Mouse (Mus musculus) c-Kit-negative CD71-positive TER-119-positive erythroid progenitor cells, embryonic 14.5 days (primary cell): Measurements from ENCODE around the gene Clspn.
"Not testable (repeated sequence)": the region's sequence is repeated elsewhere in the genome, so short reads cannot be mapped to it uniquely, and the experiment has no call there.

Source experiments
- DNase-seq: peaks from one replicate; pipeline ENCODE4 v3.0.0-alpha.2; 2013; ENCODE audit warnings: low read depth, low spot score

The Clspn gene

DNA sequence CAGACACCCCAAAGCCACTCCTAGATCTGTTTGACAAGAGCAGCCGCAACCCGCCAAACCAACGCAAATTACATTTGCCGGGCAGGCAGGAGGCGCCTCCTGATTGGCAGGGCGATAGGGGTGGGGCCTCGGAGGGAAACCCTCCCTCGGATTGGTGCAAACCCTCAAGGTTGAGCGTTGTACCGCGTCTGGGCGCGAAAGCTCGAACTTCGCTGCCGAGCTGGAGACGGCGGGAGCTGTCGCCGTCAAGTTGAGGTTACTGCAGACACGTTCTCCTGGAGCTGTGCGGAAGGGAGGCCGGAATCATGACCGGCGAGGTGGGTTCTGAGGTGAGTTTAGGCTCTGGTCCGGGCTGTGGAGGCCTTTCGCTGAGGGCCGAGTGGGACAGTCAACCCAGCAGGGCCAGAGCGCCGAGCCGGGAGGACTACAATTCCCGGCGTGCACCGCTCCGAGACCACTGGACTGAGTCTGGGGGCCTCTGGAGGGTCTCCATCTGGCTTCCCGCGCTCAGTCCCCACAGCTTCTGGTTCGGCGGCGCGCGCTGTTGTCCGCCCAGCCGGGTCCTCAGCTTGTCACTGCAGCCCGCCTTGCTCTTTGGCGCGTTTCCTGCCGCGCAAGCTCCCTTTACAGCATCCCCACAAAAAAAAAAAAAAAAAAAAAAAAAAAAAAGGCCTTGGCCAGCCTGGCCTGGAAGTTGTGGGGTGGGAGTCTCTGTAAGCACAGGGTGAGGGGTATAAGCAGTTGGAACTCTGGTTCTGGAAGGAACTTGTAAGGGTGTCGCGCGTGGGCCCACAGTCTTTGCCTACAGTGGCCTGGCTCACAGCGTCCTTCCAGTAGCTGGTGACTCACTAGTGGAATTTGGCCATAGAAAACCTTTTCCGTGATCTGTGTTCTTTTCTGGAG, at the start of gene Clspn:
Clspn (plus strand) TSS at position 127 of the 903 bp plus-strand sequence.
- DNase-seq, result peak; percentile 88

DNA sequence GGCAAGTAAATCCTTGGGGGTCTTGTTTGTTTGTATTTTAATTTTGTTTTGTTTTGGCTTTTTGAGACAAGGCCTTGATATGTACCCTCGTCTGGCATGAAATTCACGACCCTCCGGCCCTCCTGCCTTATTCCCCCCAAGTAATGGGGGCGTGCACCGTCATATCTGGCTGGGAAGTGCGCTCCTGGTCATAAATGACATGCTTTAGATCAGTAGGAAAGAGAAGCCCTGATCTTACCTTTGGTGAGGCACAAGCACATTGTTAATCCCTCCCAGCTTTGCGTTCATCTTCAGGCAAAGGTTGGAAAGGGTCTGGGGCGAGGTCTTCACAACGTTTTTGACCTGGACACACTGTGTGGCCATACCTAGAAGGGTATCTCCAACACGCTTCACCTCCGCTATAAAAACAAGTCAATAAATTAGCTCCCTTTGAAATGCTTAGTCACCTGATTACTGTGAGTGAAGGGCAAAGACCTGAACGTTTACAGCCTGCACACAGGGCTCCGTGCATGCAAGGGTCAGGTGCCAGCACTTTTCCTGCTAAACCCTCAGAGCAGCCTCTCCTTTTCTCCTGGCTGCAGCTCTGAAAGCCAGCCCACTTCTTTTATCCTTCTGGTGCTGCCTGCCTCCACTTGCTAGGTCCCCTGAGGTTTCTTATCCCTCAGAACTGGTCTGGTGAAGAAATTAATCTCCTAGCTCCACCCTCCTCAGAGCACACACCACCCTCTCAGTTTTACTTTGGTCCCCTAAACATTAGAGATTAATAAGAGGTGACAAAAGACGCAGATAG, 48.4 kb upstream of the Clspn start:
- DNase-seq, result no peak

DNA sequence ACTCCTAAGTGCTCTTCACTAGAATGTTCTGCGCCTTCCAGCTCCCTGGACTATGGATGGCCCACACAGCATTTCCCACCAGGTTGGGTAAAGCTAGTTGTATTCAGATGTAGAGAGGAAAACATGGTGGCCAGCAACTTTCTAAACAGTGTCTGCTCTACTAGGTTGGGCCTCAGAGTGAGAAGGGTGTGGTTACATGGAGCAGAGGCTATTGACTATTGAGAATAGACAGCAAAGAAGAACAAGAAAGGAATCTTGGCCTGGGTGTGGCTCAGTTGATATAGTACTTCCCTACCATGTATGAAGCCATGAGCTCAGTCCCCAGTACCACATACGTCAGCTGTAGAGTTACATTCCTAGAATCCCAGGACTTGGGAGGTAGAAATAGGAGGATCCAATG, 47.7 kb upstream of the Clspn start:
- DNase-seq, result no peak

GRCm38 (mm10) chr4:126511013-126511412, 45.7 kb upstream of the Clspn start:
- no peak for DNase-seq

DNA sequence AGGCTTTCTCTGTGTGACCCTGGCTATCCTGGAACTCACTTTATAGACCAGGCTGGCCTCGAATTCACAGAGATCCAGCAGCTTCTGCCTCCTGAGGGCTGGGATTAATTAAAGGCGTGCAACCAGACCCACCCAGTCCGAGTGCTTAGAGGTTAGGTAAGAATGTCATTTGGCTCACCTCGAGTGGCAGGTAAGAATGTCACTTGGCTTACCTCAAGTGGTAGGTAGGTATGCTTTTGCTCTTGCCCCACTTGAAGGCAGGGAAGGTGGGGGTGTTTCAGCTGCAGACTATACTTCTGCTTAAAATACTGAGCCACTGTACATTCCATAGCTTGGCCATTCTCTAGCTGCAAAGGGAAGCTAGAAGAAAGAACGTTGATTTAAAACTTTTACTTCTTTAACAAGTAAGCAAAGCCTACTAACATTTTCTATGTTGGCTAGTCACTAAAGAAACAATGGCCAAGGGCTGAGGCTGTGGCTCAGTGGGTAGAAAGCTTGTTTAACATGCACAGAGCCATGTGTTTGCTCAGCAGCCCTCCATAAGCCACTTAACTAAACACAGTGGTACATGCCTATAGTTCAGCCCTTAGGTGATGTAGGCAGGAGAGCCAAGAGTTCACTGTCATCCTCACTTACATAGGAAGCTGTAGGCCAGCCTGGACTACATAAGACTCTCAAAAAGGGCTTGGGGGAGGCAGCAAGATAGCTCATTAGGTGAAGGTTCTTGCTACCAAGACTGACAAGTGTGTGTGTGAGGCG, 44.2 kb upstream of the Clspn start:
- DNase-seq, result no peak

DNA sequence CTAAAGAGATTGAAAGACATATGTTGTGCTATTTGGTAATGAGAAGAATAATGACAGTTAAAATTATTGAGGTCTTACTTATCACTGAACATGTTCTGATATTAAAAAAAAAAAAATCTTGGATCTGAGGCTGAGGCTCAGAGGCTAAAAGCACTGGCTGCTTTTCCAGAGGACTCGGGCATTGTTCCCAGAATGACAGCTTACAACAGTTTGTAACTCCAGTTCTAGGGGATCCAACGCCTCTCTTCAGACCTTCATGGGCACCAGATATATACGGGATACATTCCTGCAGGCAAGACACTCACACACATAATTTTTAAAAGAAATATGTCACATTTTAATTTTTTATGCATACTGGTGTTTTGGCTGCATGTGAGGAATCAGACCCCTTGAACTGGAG, 30.6 kb upstream of the Clspn start:
- no peak for DNase-seq

- no peak for DNase-seq
Observed at GRCm38 (mm10) chr4:126526828-126527227, 29.9 kb upstream of the Clspn start.

DNA sequence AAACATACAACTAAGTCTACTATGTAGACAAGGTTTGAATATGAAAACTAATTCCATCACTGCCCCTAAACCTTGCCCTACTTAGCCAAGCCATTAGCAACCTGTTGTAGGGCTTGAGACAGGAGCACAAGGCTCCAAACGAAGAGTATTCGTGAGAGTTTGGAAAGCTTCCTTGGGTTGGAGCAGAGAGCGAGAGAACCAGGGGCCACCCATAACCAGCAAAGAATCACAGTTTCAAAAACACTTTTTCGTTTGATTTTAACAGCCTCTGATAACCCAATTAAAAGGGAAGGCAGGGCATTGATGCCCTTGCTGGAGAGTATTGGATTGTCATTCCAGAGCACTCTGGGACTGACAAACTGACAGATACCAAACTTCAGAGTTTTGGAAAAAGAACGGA, 24.4 kb upstream of the Clspn start:
- DNase-seq, result no peak

DNA sequence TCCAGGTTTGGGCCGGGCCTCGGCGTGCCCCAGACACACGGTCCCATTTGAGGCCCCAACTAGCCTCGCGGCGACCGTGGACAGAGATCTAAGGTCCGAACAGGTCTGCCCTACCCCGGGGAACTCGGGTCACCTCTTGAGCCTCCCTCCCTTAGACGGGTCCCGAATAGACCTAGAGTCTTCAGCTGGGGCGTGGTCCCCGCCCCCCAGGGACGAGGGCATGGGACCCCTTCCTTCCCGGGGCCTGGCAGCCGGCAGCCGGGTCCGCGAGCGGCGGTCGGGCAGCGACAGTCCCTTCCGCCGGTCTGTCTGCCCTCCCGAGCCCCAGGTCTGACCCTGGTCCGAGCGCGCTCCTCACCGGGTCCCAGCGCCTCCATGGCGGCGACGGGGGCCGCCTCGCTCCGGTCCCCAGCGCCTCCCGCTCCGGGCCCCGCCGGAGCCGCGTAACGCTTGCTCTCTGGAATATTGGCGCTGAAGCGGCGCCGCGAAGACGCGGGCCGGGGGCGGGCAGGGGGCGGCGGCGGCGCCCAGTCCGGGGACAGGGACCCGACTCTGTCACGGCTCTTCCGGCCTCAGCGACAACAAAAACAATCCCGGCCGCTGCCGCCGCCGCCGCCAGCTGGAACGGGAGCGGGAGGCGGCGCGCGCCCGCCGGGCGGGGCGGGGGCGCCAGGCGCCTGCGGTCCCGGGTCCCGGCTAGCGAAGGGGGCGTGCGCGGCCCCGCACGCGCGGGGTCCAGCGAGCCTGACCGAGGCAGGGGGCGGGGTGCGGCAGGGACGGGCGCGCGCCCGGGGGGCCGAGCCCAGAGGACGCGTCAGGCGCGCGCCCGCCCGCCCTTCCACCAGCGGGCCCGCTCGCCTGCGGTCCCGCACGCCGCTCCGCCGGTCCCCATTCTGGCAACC, 23.7 kb upstream of the Clspn start, which contains the start of gene Ago4:
Ago4 (minus strand) TSS at position 646 of the 902 bp plus-strand sequence.
- DNase-seq, result no peak

GRCm38 (mm10) chr4:126533729-126534070, 23.0 kb upstream of the Clspn start:
- DNase-seq, result no peak

GRCm38 (mm10) chr4:126535631-126536030, 21.1 kb upstream of the Clspn start:
- DNase-seq, result not testable (repeated sequence)

- no peak for DNase-seq
Observed at GRCm38 (mm10) chr4:126536865-126537264, 19.9 kb upstream of the Clspn start.

DNA sequence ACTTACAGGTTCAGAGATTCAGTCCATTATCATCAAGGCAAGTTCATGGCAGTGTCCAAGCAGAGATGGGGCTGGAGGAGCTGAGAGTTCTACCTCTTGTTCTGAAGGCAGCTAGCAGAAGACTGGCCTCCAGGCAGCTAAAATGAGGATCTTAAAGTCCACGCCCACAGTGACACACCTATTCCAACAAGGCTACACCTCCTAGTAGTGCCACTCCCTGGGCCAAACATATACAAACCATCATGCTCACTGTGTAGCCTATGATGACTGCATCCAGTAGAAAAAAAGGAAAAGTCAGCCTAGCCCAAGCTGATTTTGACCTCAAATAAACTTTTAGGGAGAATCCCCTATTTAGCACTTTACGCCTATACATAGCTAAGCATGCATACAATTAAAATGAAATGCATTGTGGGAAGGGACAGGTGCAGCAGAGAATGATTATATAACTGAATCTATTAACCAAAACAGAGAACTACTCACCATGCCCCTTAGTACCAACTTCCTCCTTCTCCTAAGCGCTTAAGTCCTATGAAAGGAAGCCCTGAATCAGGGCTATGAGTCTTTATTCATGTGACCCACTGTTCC, 16.2 kb upstream of the Clspn start:
- no peak for DNase-seq

DNA sequence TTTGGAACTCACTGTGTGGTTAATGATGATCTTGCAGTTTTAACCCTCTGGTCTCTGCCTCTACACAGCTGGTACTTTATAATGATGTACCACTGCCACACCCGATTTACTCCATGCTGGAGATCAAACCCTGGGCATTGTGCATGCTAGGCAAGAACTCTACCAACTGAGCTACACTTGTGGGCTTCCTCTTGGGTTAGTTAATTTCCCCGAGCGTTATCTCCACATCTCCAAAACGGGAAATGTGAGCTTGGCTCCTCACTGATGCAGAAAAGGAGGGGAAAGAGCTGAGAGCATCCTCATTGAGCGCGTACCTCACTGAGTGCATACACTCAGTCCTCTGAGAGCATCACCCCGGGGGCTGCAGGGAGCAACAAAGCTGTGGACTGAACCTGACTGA, 13.9 kb upstream of the Clspn start:
- DNase-seq, result no peak

- DNase-seq, result no peak
Observed at GRCm38 (mm10) chr4:126545016-126545415, 11.7 kb upstream of the Clspn start.

DNA sequence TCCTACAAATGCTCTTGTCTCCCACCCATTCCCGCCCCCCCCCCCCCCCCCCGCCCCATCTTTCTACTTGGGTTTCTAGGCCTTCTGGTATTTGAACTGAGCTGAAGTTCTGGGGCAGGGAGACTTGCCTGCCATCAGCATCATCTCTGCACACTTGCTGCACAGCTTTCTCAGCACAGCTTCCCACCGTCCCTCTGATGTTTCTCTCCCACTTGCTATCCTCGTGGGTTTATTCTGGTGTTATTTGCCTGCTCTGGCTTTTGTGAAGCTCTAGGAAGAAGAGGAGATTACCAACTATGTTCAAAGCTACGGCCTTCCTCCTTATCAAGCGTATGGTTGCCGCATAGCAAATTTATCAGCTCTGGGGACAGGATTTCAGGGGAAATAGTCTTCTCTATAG, 11.0 kb upstream of the Clspn start:
- no peak for DNase-seq

- no peak for DNase-seq
Observed at GRCm38 (mm10) chr4:126546183-126546582, 10.6 kb upstream of the Clspn start.

- DNase-seq, result no peak
Observed at GRCm38 (mm10) chr4:126552136-126552535, 4.6 kb upstream of the Clspn start.

GRCm38 (mm10) chr4:126553105-126553504, 3.6 kb upstream of the Clspn start:
- DNase-seq, result no peak

- no peak for DNase-seq
Observed at GRCm38 (mm10) chr4:126553685-126554084, 3.0 kb upstream of the Clspn start.

DNA sequence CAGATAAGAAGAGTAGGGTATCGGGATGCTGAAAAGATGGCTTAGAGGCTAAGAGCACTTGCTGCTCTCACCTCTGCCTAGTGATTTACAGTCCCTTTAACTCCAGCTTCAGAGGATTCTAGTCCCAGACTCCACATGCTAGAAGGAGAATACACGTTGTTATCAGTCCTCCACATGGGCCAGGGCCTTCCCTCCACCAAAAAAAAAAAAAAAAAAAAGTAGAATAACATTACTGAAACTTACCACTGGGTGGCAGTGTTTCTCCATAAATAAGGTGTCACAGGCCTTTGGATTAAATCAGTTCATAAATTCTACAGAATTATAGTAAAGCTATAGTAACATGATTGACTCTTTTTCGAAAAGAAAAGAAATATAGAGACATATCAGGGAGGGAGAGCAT, 2.3 kb upstream of the Clspn start:
- DNase-seq, result peak; percentile 70
